Mouse (Mus musculus) erythroblast, embryonic 14.5 days (primary cell): ENCODE data around the gene Nid2.

Experiments
- GATA1 ChIP-seq: IDR thresholded peaks from 2 replicates; pipeline ENCODE4 v1.6.1; 2012; ENCODE audit warnings: low read length, inconsistent platforms, mixed read lengths
- TAL1 ChIP-seq: IDR thresholded peaks from 3 replicates; pipeline ENCODE4 v1.6.1; 2012; ENCODE audit warnings: low read length, inconsistent platforms, mixed read lengths

DNA sequence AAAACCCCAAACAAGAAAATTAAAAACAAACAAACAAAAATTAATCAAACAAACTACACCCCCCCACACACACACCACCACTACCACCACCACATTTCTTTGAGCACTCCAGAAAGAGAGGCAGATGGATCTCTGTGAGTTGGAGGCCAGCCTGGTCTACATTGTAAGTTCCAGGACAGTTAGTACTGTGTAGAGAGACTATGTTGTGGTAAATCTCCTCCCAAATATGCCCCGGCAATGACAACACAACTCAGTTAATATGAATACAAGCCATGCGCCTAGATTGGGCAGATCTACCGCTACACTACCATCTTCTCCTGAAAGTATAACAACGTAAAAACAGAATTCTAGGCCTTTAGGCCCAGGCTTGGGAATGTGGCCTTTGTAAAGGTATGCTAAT, 109.2 kb downstream of the Nid2 start:
- no peak for TF ChIP-seq TAL1
- TF ChIP-seq GATA1, result no peak
